Mouse (Mus musculus): ENCODE data around the gene Fank1. TPM values are rescaled to one million over a fixed set of nuclear protein-coding genes. Genes with fewer than 3 reads are reported as not detected.

The Fank1 gene
- polyA plus RNA-seq, 2 experiments: 0.04 TPM; not detected in 1

GRCm38 (mm10) chr7:133758716-133759115, 17.9 kb upstream of the Fank1 start:
- WGBS (ENCODE audit: insufficient replicate concordance): 92% methylated on average over 5 of the region's 5 CpGs
- Histone ChIP-seq H3K9ac (replicated peaks) (no peak overlapping the region), H3K27ac (no peak overlapping the region), H3K36me3 (replicated peaks; ENCODE audit: control insufficient read depth, insufficient read depth, low read depth) (no peaks in the 10 kb centered on the region), H3K9me3 (ENCODE audit: control insufficient read depth, low read length) (peaks cover 2% of the 10 kb centered on the region; the same call in 1 of the 2 replicates), H3K4me1 (replicated peaks; ENCODE audit: control insufficient read depth in 2 of 2, insufficient read depth in 2 of 2, low read length in 1 of 2) (no peaks in the 10 kb centered on the region; a peak in 1 of 4 replicates), H3K4me2 (ENCODE audit: low read depth) (no peak overlapping the region), H3K27me3 (ENCODE audit: control insufficient read depth, insufficient read depth, low read length) (no peaks in the 10 kb centered on the region), H3K4me3 (ENCODE audit: insufficient read depth in 1 of 2, low read depth in 2 of 2, low read length in 2 of 2) (no peak overlapping the region)
- no peak for DNase-seq (ENCODE audit: low read depth in 3 of 3, low spot score in 3 of 3)
- no peak for ATAC-seq (ENCODE audit: insufficient read depth)
- TF ChIP-seq EP300 (IDR thresholded peaks at IDR 0.05; ENCODE audit: low read depth) (no peak), CTCF (IDR thresholded peaks at IDR 0.05; ENCODE audit: low read depth) (peak; percentile 47)

- Histone ChIP-seq H3K9me3 (ENCODE audit: control insufficient read depth, low read length) (peaks cover 2% of the 10 kb centered on the region; the same call in 1 of the 2 replicates), H3K4me3 (ENCODE audit: insufficient read depth in 1 of 2, low read depth in 2 of 2, low read length in 2 of 2) (no peak overlapping the region), H3K27ac (no peak overlapping the region), H3K4me2 (ENCODE audit: low read depth) (peak overlapping the region; percentile 25), H3K4me1 (replicated peaks; ENCODE audit: control insufficient read depth in 2 of 2, insufficient read depth in 2 of 2, low read length in 1 of 2) (no peaks in the 10 kb centered on the region; a peak in 1 of 4 replicates), H3K36me3 (replicated peaks; ENCODE audit: control insufficient read depth, insufficient read depth, low read depth) (no peaks in the 10 kb centered on the region), H3K9ac (replicated peaks) (no peak overlapping the region), H3K27me3 (ENCODE audit: control insufficient read depth, insufficient read depth, low read length) (no peaks in the 10 kb centered on the region)
- no peak for TF ChIP-seq EP300 (IDR thresholded peaks at IDR 0.05; ENCODE audit: low read depth)
- TF ChIP-seq CTCF (IDR thresholded peaks at IDR 0.05; ENCODE audit: low read depth): no peak
- no peak for ATAC-seq (ENCODE audit: insufficient read depth)
- DNase-seq (ENCODE audit: low read depth in 3 of 3, low spot score in 3 of 3): no peak
- whole genome bisulfite sequencing (ENCODE audit: insufficient replicate concordance): 62% methylated on average over 27 of the region's 27 CpGs
Observed at GRCm38 (mm10) chr7:133759611-133760353, 16.9 kb upstream of the Fank1 start.

- no peaks in the 10 kb centered on the region for H3K27me3 ChIP-seq (ENCODE audit: control insufficient read depth, insufficient read depth, low read length)
- 63% methylated on average over 6 of the region's 6 CpGs for WGBS (ENCODE audit: insufficient replicate concordance)
- H3K9ac ChIP-seq (replicated peaks): no peak overlapping the region
- peaks cover 2% of the 10 kb centered on the region; the same call in 1 of the 2 replicates for H3K9me3 ChIP-seq (ENCODE audit: control insufficient read depth, low read length)
- no peak overlapping the region for H3K4me3 ChIP-seq (ENCODE audit: insufficient read depth in 1 of 2, low read depth in 2 of 2, low read length in 2 of 2)
- H3K4me1 ChIP-seq (replicated peaks; ENCODE audit: control insufficient read depth in 2 of 2, insufficient read depth in 2 of 2, low read length in 1 of 2): no peaks in the 10 kb centered on the region; a peak in 1 of 4 replicates
- no peak for ATAC-seq (ENCODE audit: insufficient read depth)
- H3K4me2 ChIP-seq (ENCODE audit: low read depth): no peak overlapping the region
- DNase-seq (ENCODE audit: low read depth in 3 of 3, low spot score in 3 of 3): no peak
- no peak overlapping the region for H3K27ac ChIP-seq
- H3K36me3 ChIP-seq (replicated peaks; ENCODE audit: control insufficient read depth, insufficient read depth, low read depth): no peaks in the 10 kb centered on the region
- TF ChIP-seq EP300 (IDR thresholded peaks at IDR 0.05; ENCODE audit: low read depth): no peak
- TF ChIP-seq CTCF (IDR thresholded peaks at IDR 0.05; ENCODE audit: low read depth): no peak
Observed at GRCm38 (mm10) chr7:133762696-133763095, 14.0 kb upstream of the Fank1 start.

- no peak overlapping the region for H3K9ac ChIP-seq (replicated peaks)
Observed at GRCm38 (mm10) chr7:133764425-133764824, 12.2 kb upstream of the Fank1 start.

GRCm38 (mm10) chr7:133765240-133765848, 11.3 kb upstream of the Fank1 start:
- DNase-seq (ENCODE audit: low read depth in 3 of 3, low spot score in 3 of 3): no peak
- 68% methylated on average over 10 of the region's 10 CpGs for whole genome bisulfite sequencing (ENCODE audit: insufficient replicate concordance)

More at GRCm38 (mm10) chr7:133764425-133764824, 12.2 kb upstream of the Fank1 start:
- Histone ChIP-seq H3K27me3 (ENCODE audit: control insufficient read depth, insufficient read depth, low read length) (no peaks in the 10 kb centered on the region), H3K36me3 (replicated peaks; ENCODE audit: control insufficient read depth, insufficient read depth, low read depth) (no peaks in the 10 kb centered on the region), H3K9me3 (ENCODE audit: control insufficient read depth, low read length) (peaks cover 2% of the 10 kb centered on the region; the same call in 1 of the 2 replicates), H3K4me3 (ENCODE audit: insufficient read depth in 1 of 2, low read depth in 2 of 2, low read length in 2 of 2) (no peak overlapping the region), H3K27ac (no peak overlapping the region), H3K4me1 (replicated peaks; ENCODE audit: control insufficient read depth in 2 of 2, insufficient read depth in 2 of 2, low read length in 1 of 2) (no peaks in the 10 kb centered on the region), H3K4me2 (ENCODE audit: low read depth) (no peak overlapping the region)
- DNase-seq (ENCODE audit: low read depth in 3 of 3, low spot score in 3 of 3): no peak
- no peak for ATAC-seq (ENCODE audit: insufficient read depth)
- 40% methylated on average over 2 of the region's 2 CpGs for WGBS (ENCODE audit: insufficient replicate concordance)
- TF ChIP-seq EP300 (IDR thresholded peaks at IDR 0.05; ENCODE audit: low read depth) (no peak), CTCF (IDR thresholded peaks at IDR 0.05; ENCODE audit: low read depth) (no peak)

More at GRCm38 (mm10) chr7:133765240-133765848, 11.3 kb upstream of the Fank1 start:
- H3K4me3 ChIP-seq (ENCODE audit: insufficient read depth in 1 of 2, low read depth in 2 of 2, low read length in 2 of 2): no peak overlapping the region
- H3K36me3 ChIP-seq (replicated peaks; ENCODE audit: control insufficient read depth, insufficient read depth, low read depth): no peaks in the 10 kb centered on the region
- TF ChIP-seq EP300 (IDR thresholded peaks at IDR 0.05; ENCODE audit: low read depth): no peak
- no peak for TF ChIP-seq CTCF (IDR thresholded peaks at IDR 0.05; ENCODE audit: low read depth)
- no peak overlapping the region for H3K27ac ChIP-seq
- H3K4me2 ChIP-seq (ENCODE audit: low read depth): no peak overlapping the region
- no peak for ATAC-seq (ENCODE audit: insufficient read depth)
- no peaks in the 10 kb centered on the region for H3K4me1 ChIP-seq (replicated peaks; ENCODE audit: control insufficient read depth in 2 of 2, insufficient read depth in 2 of 2, low read length in 1 of 2)
- no peaks in the 10 kb centered on the region for H3K27me3 ChIP-seq (ENCODE audit: control insufficient read depth, insufficient read depth, low read length)
- no peak overlapping the region for H3K9ac ChIP-seq (replicated peaks)
- H3K9me3 ChIP-seq (ENCODE audit: control insufficient read depth, low read length): peaks cover 2% of the 10 kb centered on the region; the same call in 1 of the 2 replicates
